Mouse (Mus musculus): Measurements from ENCODE around the gene Olfr1396. TPM values are rescaled to one million over a fixed set of nuclear protein-coding genes. Genes with fewer than 3 reads are reported as not detected.

Olfr1396 gene
- polyA plus RNA-seq, 1 experiment from 2014 or later, result not detected

DNA sequence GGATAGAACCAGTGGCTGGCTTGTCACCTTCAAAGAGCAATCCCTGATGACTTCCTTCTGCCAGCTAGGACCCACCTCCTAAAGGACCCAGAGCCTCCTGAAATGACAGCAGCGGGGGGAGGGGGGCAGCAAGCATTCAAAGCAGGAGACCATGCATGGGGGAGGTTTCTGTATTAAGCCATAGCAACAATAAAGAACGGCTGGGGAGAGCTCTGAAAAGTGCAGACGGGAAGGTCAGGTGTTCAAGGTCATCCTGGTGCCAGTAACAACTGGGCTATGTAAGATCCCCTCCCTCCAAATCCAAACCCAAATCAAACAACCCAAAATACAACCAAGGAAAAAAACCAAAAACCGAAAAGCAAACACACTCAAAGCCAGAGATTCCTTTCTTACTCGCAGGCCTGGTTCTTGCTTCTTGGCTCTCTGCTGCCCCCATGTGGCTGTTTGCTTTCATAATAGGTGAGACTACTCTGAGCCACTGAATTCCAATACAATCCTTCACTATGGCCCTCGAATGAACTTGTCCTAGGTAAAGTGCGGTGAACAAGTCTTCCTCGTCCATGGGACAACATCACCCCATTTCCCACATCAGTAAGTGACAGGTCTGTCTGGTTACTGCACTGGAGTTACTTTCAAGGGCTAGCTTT, 11.5 kb downstream of the Olfr1396 start:
- Histone ChIP-seq H3K27me3 (ENCODE audit: low read depth, poor library complexity, severe bottlenecking) (no peaks in the 10 kb centered on the region), H3K4me1 (peaks cover 9% of the 10 kb centered on the region; the same call in 1 of the 2 replicates), H3K36me3 (no peaks in the 10 kb centered on the region), H3K9me3 (replicated peaks) (no peaks in the 10 kb centered on the region), H3K4me3 (no peak overlapping the region), H3K27ac (no peak overlapping the region)
- peak; percentile 92 for DNase-seq (ENCODE audit: low spot score)
- WGBS, result 18% methylated on average over 8 of the region's 8 CpGs

- Histone ChIP-seq H3K9me3 (replicated peaks) (no peaks in the 10 kb centered on the region), H3K4me1 (peaks cover 9% of the 10 kb centered on the region; the same call in 1 of the 2 replicates), H3K27me3 (ENCODE audit: low read depth, poor library complexity, severe bottlenecking) (no peaks in the 10 kb centered on the region), H3K27ac (no peak overlapping the region), H3K4me3 (no peak overlapping the region), H3K36me3 (no peaks in the 10 kb centered on the region)
- no peak for DNase-seq (ENCODE audit: low spot score)
- 62% methylated on average over 5 of the region's 5 CpGs for WGBS
Measured at GRCm38 (mm10) chr11:49101500-49101899, 13.2 kb downstream of the Olfr1396 start.

DNA sequence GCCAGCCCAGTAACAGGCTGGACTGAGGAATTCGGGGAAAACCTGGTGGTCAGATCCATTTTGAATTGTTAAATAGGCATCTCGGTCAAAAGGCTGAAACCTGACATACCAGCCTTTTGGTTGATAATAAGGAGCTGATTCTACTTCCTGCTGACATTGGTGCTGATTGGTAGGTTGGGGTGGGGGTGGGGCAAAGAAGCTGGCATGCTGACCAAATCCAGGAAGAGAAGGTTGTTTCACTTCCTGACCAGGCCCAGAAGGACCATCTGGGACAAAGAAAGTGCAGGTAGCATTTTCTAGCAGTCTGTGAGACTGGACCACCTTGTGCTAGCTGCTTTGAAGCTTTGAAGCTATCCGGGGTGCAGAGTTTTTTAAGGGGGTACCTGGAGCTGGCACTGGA, 14.3 kb downstream of the Olfr1396 start:
- no peak overlapping the region for H3K4me3 ChIP-seq
- no peaks in the 10 kb centered on the region for H3K27me3 ChIP-seq (ENCODE audit: low read depth, poor library complexity, severe bottlenecking)
- WGBS, result 89% methylated on average over 3 of the region's 3 CpGs
- DNase-seq (ENCODE audit: low spot score), result no peak
- no peaks in the 10 kb centered on the region for H3K36me3 ChIP-seq
- H3K4me1 ChIP-seq, result peaks cover 9% of the 10 kb centered on the region; the same call in 1 of the 2 replicates
- no peak overlapping the region for H3K27ac ChIP-seq
- no peaks in the 10 kb centered on the region for H3K9me3 ChIP-seq (replicated peaks)

GRCm38 (mm10) chr11:49095367-49095766, 19.3 kb downstream of the Olfr1396 start:
- Histone ChIP-seq H3K9me3 (replicated peaks) (no peaks in the 10 kb centered on the region), H3K4me3 (no peak overlapping the region), H3K4me1 (no peaks in the 10 kb centered on the region), H3K27ac (no peak overlapping the region), H3K36me3 (no peaks in the 10 kb centered on the region), H3K27me3 (ENCODE audit: low read depth, poor library complexity, severe bottlenecking) (no peaks in the 10 kb centered on the region)
- WGBS, result 95% methylated on average over 4 of the region's 4 CpGs
- DNase-seq (ENCODE audit: low spot score), result no peak

GRCm38 (mm10) chr11:49093861-49094660, 20.6 kb downstream of the Olfr1396 start:
- H3K9me3 ChIP-seq (replicated peaks), result no peaks in the 10 kb centered on the region
- no peaks in the 10 kb centered on the region for H3K4me1 ChIP-seq
- H3K27ac ChIP-seq, result no peak overlapping the region
- WGBS, result 91% methylated on average over 6 of the region's 6 CpGs
- H3K27me3 ChIP-seq (ENCODE audit: low read depth, poor library complexity, severe bottlenecking), result no peaks in the 10 kb centered on the region
- H3K4me3 ChIP-seq, result no peak overlapping the region
- DNase-seq (ENCODE audit: low spot score), result no peak
- H3K36me3 ChIP-seq, result no peaks in the 10 kb centered on the region

GRCm38 (mm10) chr11:49092786-49093185, 21.9 kb downstream of the Olfr1396 start:
- no peak overlapping the region for H3K4me3 ChIP-seq
- no peaks in the 10 kb centered on the region for H3K27me3 ChIP-seq (ENCODE audit: low read depth, poor library complexity, severe bottlenecking)
- no peaks in the 10 kb centered on the region for H3K9me3 ChIP-seq (replicated peaks)
- 87% methylated on average over 2 of the region's 2 CpGs for WGBS
- H3K27ac ChIP-seq, result no peak overlapping the region
- DNase-seq (ENCODE audit: low spot score), result no peak
- no peaks in the 10 kb centered on the region for H3K36me3 ChIP-seq
- peaks cover 5% of the 10 kb centered on the region for H3K4me1 ChIP-seq

- DNase-seq (ENCODE audit: low spot score), result no peak
- Histone ChIP-seq H3K4me1 (peaks cover 5% of the 10 kb centered on the region), H3K27me3 (ENCODE audit: low read depth, poor library complexity, severe bottlenecking) (no peaks in the 10 kb centered on the region), H3K36me3 (no peaks in the 10 kb centered on the region), H3K9me3 (replicated peaks) (no peaks in the 10 kb centered on the region), H3K4me3 (no peak overlapping the region), H3K27ac (no peak overlapping the region)
- 87% methylated on average over 1 of the region's 1 CpGs for WGBS
Measured at GRCm38 (mm10) chr11:49092053-49092586, 22.6 kb downstream of the Olfr1396 start.

DNA sequence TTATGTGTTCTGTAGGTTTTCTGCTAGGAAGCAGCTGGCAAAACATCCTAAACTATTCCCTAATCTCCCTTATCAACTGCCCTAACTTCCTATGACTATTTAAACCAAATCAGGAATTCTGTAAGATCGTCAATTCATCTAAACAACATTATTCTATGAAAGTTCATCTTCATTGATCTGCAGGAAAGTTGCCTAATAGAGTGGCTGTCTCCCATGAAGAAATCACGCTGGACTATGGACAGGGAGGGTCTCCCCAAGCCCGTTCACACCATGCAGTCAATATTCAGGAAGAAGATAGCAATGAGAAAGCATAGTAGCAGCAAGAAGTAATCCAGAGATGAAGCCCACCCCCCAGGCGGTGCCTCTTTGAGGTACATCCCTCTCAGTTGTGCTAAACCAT, 23.5 kb downstream of the Olfr1396 start:
- DNase-seq (ENCODE audit: low spot score), result no peak
- H3K4me1 ChIP-seq, result peaks cover 5% of the 10 kb centered on the region

GRCm38 (mm10) chr11:49090551-49090950, 24.1 kb downstream of the Olfr1396 start:
- H3K36me3 ChIP-seq, result no peaks in the 10 kb centered on the region
- WGBS, result 91% methylated on average over 5 of the region's 5 CpGs
- H3K4me3 ChIP-seq, result no peak overlapping the region
- no peak overlapping the region for H3K27ac ChIP-seq
- H3K27me3 ChIP-seq (ENCODE audit: low read depth, poor library complexity, severe bottlenecking), result no peaks in the 10 kb centered on the region
- peaks cover 5% of the 10 kb centered on the region for H3K4me1 ChIP-seq
- no peaks in the 10 kb centered on the region for H3K9me3 ChIP-seq (replicated peaks)
- DNase-seq (ENCODE audit: low spot score), result no peak

More for the DNA sequence above, 23.5 kb downstream of the Olfr1396 start:
- Histone ChIP-seq H3K27ac (no peak overlapping the region), H3K36me3 (no peaks in the 10 kb centered on the region), H3K27me3 (ENCODE audit: low read depth, poor library complexity, severe bottlenecking) (no peaks in the 10 kb centered on the region), H3K9me3 (replicated peaks) (no peaks in the 10 kb centered on the region), H3K4me3 (no peak overlapping the region)
- WGBS, result 83% methylated on average over 4 of the region's 4 CpGs

DNA sequence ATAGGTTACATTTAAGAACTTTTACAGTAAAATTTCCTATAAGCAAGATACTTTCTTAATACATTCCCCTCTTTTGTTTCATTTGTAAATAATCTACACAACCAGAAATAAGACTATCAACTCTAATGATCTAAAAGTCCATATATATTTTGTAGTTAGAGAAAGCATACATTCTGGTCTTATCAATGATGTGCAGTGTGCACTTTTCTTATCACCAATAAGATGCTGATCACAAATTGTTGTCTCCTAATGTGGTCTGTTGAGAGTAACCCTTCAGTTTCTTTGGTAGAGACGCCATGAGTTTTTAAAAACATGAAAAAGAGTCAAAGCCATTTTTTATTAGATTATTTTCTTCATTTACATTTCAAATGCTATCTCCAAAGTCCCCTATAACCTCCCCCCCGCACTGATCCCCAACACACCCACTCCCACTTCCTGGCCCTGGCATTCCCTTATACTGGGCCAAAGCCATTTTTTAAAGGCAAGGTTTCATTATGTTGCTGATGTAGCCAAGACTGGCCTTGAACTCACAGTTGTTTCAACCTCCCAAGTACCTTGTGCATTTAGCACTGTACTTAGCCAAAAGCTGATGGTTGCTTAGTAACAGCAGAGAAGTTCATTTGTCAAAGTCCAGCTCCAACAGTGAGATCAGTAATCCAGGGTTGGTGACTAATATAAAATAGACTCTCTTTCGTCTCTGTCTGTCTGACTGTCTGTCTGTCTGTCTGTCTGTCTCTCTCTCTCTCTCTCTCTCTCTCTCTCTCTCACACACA, 24.8 kb downstream of the Olfr1396 start:
- H3K36me3 ChIP-seq, result no peaks in the 10 kb centered on the region

DNA sequence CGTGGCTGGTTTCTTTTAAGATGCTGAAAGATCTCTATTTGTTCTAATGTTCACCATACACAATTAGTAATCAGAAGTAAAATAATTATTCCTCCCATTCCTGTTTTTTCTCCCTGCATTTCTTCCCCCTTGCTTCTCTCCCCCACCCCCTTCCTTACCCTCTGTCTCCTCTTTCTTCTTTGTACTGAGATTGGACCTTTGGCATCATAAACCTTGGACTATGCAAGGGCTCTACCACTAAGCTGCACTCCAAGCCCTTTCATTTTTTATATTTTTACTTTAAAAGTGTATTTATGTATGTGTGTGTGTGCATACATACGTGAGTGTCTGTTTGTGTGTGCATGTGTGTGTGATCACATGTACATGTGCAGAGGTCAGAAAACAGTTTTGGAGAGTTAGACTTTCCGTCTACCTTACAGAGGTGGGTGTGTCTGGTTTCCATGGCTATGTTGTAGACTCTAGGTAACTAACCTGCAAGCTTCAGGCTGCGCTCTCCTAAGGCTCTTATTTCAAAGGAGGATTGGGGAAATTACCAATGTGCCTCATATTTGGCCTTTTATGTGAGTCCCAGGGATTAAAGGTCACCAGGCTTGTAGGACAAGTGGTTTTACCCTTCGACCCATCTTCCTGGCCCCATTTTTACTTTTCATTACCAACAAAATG, 25.6 kb downstream of the Olfr1396 start:
- Histone ChIP-seq H3K4me3 (no peak overlapping the region), H3K27me3 (ENCODE audit: low read depth, poor library complexity, severe bottlenecking) (no peaks in the 10 kb centered on the region), H3K27ac (no peak overlapping the region), H3K36me3 (no peaks in the 10 kb centered on the region), H3K4me1 (peaks cover 5% of the 10 kb centered on the region), H3K9me3 (replicated peaks) (no peaks in the 10 kb centered on the region)
- no peak for DNase-seq (ENCODE audit: low spot score)
- 85% methylated on average over 5 of the region's 5 CpGs for WGBS

More for the DNA sequence above, 24.8 kb downstream of the Olfr1396 start:
- no peak overlapping the region for H3K27ac ChIP-seq
- peaks cover 5% of the 10 kb centered on the region for H3K4me1 ChIP-seq
- H3K4me3 ChIP-seq, result no peak overlapping the region
- no peaks in the 10 kb centered on the region for H3K27me3 ChIP-seq (ENCODE audit: low read depth, poor library complexity, severe bottlenecking)
- WGBS, result 94% methylated on average over 3 of the region's 3 CpGs
- no peaks in the 10 kb centered on the region for H3K9me3 ChIP-seq (replicated peaks)
- DNase-seq (ENCODE audit: low spot score), result no peak

DNA sequence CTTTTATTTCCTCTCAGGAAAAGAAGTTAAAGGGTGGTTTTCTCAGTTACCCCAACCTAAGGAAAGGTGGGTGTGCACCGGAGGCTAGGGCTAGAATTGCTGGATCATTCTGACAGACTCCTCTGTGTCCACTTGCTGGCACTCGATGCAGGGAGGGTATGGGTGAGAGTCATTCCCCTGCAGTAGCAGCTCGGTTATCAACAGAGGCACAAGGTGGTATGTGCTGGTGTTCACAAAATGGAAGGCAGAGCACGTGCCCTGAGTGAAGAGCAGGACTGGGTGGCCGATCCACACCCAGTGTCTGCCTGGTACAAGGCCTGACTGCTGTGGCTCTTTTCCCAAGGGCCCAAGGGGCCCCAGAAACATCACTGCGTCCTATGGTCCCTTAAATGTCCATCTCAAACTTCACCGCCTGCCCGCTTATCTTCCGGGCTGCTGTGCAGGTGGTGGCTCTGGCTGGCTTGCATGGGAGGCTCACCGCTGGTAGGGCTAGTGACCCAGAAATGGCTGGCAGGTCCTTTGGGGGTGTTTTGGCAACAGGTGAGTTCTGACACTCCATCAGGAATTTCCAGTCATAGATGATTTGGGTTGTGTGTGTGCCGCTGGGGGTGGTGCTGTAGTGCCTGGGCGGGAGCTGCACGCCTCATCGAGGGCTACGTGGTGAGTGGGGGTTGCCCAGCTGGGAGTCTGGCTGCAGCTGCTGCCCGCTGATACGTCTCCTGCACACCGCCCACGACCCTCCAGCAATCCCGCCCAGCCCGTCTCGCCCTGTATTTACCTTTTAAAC, 26.7 kb downstream of the Olfr1396 start:
- WGBS, result 56% methylated on average over 22 of the region's 22 CpGs
- Histone ChIP-seq H3K27me3 (ENCODE audit: low read depth, poor library complexity, severe bottlenecking) (no peaks in the 10 kb centered on the region), H3K36me3 (no peaks in the 10 kb centered on the region), H3K9me3 (replicated peaks) (no peaks in the 10 kb centered on the region), H3K4me1 (peaks cover 5% of the 10 kb centered on the region), H3K4me3 (peak overlapping the region; percentile 8; the same call in 1 of the 2 replicates), H3K27ac (no peak overlapping the region)
- peak; percentile 33 for DNase-seq (ENCODE audit: low spot score)
